In the genomic region with DNA sequence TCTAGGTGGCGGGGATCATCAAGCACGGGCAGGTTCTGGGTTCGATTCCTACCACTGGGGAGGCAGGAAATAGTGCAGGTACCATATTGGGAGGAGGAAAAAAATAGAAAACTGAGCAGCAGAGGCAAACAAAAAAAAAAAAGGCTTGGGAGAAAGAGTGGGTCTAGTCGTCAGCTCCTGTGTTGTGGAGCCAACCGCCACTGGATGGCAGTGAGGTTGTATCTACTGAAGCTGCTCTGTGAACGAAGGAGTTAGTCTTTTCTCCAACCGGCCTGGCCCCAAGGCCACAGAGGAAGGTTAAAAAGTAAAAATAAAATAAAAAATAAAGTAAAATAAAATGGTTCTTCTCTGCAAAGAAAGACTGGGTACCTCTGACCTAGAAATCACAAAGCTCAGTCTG, we compare ENCODE assay signal across 8 mouse cellular contexts. TPM values are rescaled to one million over a fixed set of nuclear protein-coding genes. Genes with fewer than 3 reads are reported as not detected.
DNase-seq lines count a peak whose midpoint lies in the region; ATAC-seq lines count a peak whose summit lies in the region.

No protein-coding gene starts in this region.

- no peak for ATAC-seq in activated CD4-positive, CD25-positive, alpha-beta regulatory T cell, adult 4 months

- intact Hi-C loops in left cerebral cortex, postnatal 4 days (cut with DNase I) = loop anchor here (5.0 kb wide), 1 partner anchor 918 kb away; no protein-coding TSS in a partner anchor
- intact Hi-C loops in left cerebral cortex, postnatal 36 days (cut with DNase I) = loop anchor here (5.0 to 10.0 kb wide), 2 partner anchors 616 to 918 kb away; no protein-coding TSS in a partner anchor

- peak; percentile 35 for DNase-seq in adrenal gland, postnatal 25 days
- no peak for DNase-seq in adrenal gland, postnatal 4 days (ENCODE audit: low spot score in 2 of 2)
- peak; percentile 60 for DNase-seq in left cerebral cortex, postnatal 4 days
- DNase-seq in left cerebral cortex, postnatal 36 days (ENCODE audit: low spot score in 2 of 2) = no peak
- DNase-seq in adipocyte (ENCODE audit: low spot score) = peak; percentile 55
- peak; percentile 69 for DNase-seq in kidney, postnatal 10 days
- peak; percentile 72 to 73 for DNase-seq in right cerebral cortex, postnatal 10 days (ENCODE audit: low spot score in 2 of 2)

RNA-seq across cellular contexts. Expression of gene Pik3r1, which starts 39.2 kb away (rescaled TPM):
- total RNA-seq in adrenal gland, postnatal 25 days (2021) = 130 and 193 TPM in 2 replicates
- 100 to 1,000 TPM; 122 to 130 TPM for total RNA-seq in adrenal gland, postnatal 4 days (2021)
- 100 to 1,000 TPM; 188 to 214 TPM for total RNA-seq in left cerebral cortex, postnatal 4 days (2021)
- 100 to 1,000 TPM; 147 to 153 TPM for total RNA-seq in left cerebral cortex, postnatal 36 days (2021)
- polyA plus RNA-seq in activated CD4-positive, CD25-positive, alpha-beta regulatory T cell, adult 4 months (2017; shearing (Covaris generic)) = 10 to 100 TPM; 62.7 to 97.2 TPM

Comparison
In these comparisons a context has a peak if more than half of its experiments do, and no peak if none do; other contexts are left out.
1. DNase-seq: peak in adrenal gland, postnatal 25 days (single experiment), left cerebral cortex, postnatal 4 days (single experiment), adipocyte (single experiment), kidney, postnatal 10 days (single experiment) and right cerebral cortex, postnatal 10 days (2 of 2); none in adrenal gland, postnatal 4 days (0 of 2) and left cerebral cortex, postnatal 36 days (0 of 2).